Mouse (Mus musculus) neural tube, embryonic 11.5 days (tissue): ENCODE results near the gene Mtf1. TPM values are rescaled to one million over a fixed set of nuclear protein-coding genes. Genes with fewer than 3 reads are reported as not detected.

Experiments
- ATAC-seq: fragments of 200-750 bp; cut with Nextera tagmentation; 2 replicates; pipeline ENCODE4 v1.8.0; 2017; ENCODE audit warnings: moderate number of reproducible peaks, mild to moderate bottlenecking, moderate TSS enrichment, moderate library complexity; ENCODE audit not compliant: insufficient read depth, low FRiP score, low TSS enrichment
- DNase-seq: peaks from one replicate; pipeline ENCODE4 v3.0.0-alpha.2; 2015; ENCODE audit warnings: low spot score
- H3K27ac ChIP-seq: fragments of 300-500 bp; sonication (generic); 2 replicates; pipeline ENCODE4 v1.5.1; 2014; ENCODE audit warnings: low read depth, mild to moderate bottlenecking, low read length
- H3K27me3 ChIP-seq: fragments of 300-500 bp; sonication (generic); 2 replicates; pipeline ENCODE4 v1.6.1; 2014; ENCODE audit warnings: mild to moderate bottlenecking, low read length, mixed read lengths; ENCODE audit not compliant: control insufficient read depth, insufficient read depth
- H3K36me3 ChIP-seq: fragments of 300-500 bp; sonication (generic); 2 replicates; pipeline ENCODE4 v1.6.1; 2014; ENCODE audit warnings: mild to moderate bottlenecking, low read length, moderate library complexity, mixed read lengths; ENCODE audit not compliant: control insufficient read depth, insufficient read depth
- H3K4me1 ChIP-seq: fragments of 300-500 bp; sonication (generic); 2 replicates; pipeline ENCODE4 v1.6.1; 2014; ENCODE audit warnings: low read length, mixed read lengths; ENCODE audit not compliant: control insufficient read depth, insufficient read depth
- H3K4me2 ChIP-seq: fragments of 300-500 bp; sonication (generic); 2 replicates; pipeline ENCODE4 v1.6.1; 2014; ENCODE audit warnings: low read depth, mild to moderate bottlenecking, moderate library complexity
- H3K4me3 ChIP-seq: fragments of 300-500 bp; sonication (generic); 2 replicates; pipeline ENCODE4 v1.5.1; 2014; ENCODE audit warnings: low read depth, low read length
- H3K9ac ChIP-seq: fragments of 300-500 bp; sonication (generic); 2 replicates; pipeline ENCODE4 v1.6.1; 2014; ENCODE audit warnings: mild to moderate bottlenecking, low read length
- H3K9me3 ChIP-seq: fragments of 300-500 bp; sonication (generic); 2 replicates; pipeline ENCODE4 v1.6.1; 2016; ENCODE audit warnings: low read length; ENCODE audit not compliant: control insufficient read depth
- WGBS: fragments of 180-500 bp; shearing (Covaris S2); extraction: QIAGEN DNeasy Blood & Tissue Kit; methylation state at CpG from one replicate; pipeline ENCODE4 v1.1.7; 2014; 5-methylcytosine and 5-hydroxymethylcytosine counted together
- polyA plus RNA-seq: library from polyadenylated mRNA; unstranded; fragments of >200 nt; fragmentation: Nextera tagmentation; extraction: Ambion mirVana; gene quantifications from 2 replicates; pipeline ENCODE4 v1.2.1, GENCODE M21; 2014

The Mtf1 gene
- polyA plus RNA-seq, 1 experiment from 2014 or later: 15.3 TPM

GRCm38 (mm10) chr4:124768963-124769591 lies 32.8 kb upstream of the Mtf1 start:
- DNase-seq: no peak
- no peaks in the 10 kb centered on the region for H3K27me3 ChIP-seq
- WGBS: 90% methylated on average over 13 of the region's 13 CpGs

GRCm38 (mm10) chr4:124770624-124771023 lies 31.3 kb upstream of the Mtf1 start:
- ATAC-seq (no peak), DNase-seq (no peak)
- H3K9me3 ChIP-seq: no peaks in the 10 kb centered on the region
- no peak overlapping the region for H3K4me3 ChIP-seq
- no peaks in the 10 kb centered on the region for H3K4me1 ChIP-seq
- H3K9ac ChIP-seq: no peak overlapping the region
- no peaks in the 10 kb centered on the region for H3K36me3 ChIP-seq
- H3K27ac ChIP-seq: no peak overlapping the region
- H3K4me2 ChIP-seq: no peak overlapping the region
- H3K27me3 ChIP-seq: no peaks in the 10 kb centered on the region
- WGBS: 79% methylated on average over 5 of the region's 5 CpGs

More at GRCm38 (mm10) chr4:124768963-124769591, 32.8 kb upstream of the Mtf1 start:
- H3K4me3 ChIP-seq: no peak overlapping the region
- no peak overlapping the region for H3K9ac ChIP-seq
- no peak overlapping the region for H3K27ac ChIP-seq
- ATAC-seq: no peak
- H3K4me1 ChIP-seq: no peaks in the 10 kb centered on the region
- no peak overlapping the region for H3K4me2 ChIP-seq
- H3K9me3 ChIP-seq: no peaks in the 10 kb centered on the region
- no peaks in the 10 kb centered on the region for H3K36me3 ChIP-seq

- ATAC-seq: no peak
- H3K4me2 ChIP-seq: no peak overlapping the region
- H3K4me1 ChIP-seq: no peaks in the 10 kb centered on the region
- WGBS: 74% methylated on average over 4 of the region's 4 CpGs
- no peaks in the 10 kb centered on the region for H3K9me3 ChIP-seq
- H3K27ac ChIP-seq: no peak overlapping the region
- H3K4me3 ChIP-seq: no peak overlapping the region
- H3K36me3 ChIP-seq: no peaks in the 10 kb centered on the region
- H3K9ac ChIP-seq: no peak overlapping the region
- H3K27me3 ChIP-seq: no peaks in the 10 kb centered on the region
- no peak for DNase-seq
These were observed 29.8 kb upstream of the Mtf1 start for GRCm38 (mm10) chr4:124772125-124772524.

GRCm38 (mm10) chr4:124773449-124773848 lies 28.5 kb upstream of the Mtf1 start:
- H3K27ac ChIP-seq: no peak overlapping the region

GRCm38 (mm10) chr4:124773995-124774394 lies 27.9 kb upstream of the Mtf1 start:
- WGBS: 93% methylated on average over 6 of the region's 6 CpGs
- Histone ChIP-seq H3K36me3 (no peaks in the 10 kb centered on the region; the same call in 1 of the 2 replicates), H3K4me3 (no peak overlapping the region), H3K9me3 (no peaks in the 10 kb centered on the region), H3K9ac (no peak overlapping the region), H3K4me2 (no peak overlapping the region), H3K27me3 (no peaks in the 10 kb centered on the region), H3K27ac (no peak overlapping the region), H3K4me1 (no peaks in the 10 kb centered on the region)
- ATAC-seq (no peak), DNase-seq (no peak)

More at GRCm38 (mm10) chr4:124773449-124773848, 28.5 kb upstream of the Mtf1 start:
- ATAC-seq (no peak), DNase-seq (no peak)
- H3K4me1 ChIP-seq: no peaks in the 10 kb centered on the region
- H3K27me3 ChIP-seq: no peaks in the 10 kb centered on the region
- H3K9me3 ChIP-seq: no peaks in the 10 kb centered on the region
- no peak overlapping the region for H3K4me2 ChIP-seq
- no peaks in the 10 kb centered on the region; the same call in 1 of the 2 replicates for H3K36me3 ChIP-seq
- H3K9ac ChIP-seq: no peak overlapping the region
- WGBS: 83% methylated on average over 2 of the region's 2 CpGs
- no peak overlapping the region for H3K4me3 ChIP-seq

GRCm38 (mm10) chr4:124774429-124774828 lies 27.5 kb upstream of the Mtf1 start:
- no peak overlapping the region for H3K27ac ChIP-seq
- ATAC-seq: no peak
- no peaks in the 10 kb centered on the region for H3K27me3 ChIP-seq
- H3K4me3 ChIP-seq: no peak overlapping the region
- DNase-seq: no peak
- no peak overlapping the region for H3K9ac ChIP-seq
- H3K4me2 ChIP-seq: no peak overlapping the region
- no peaks in the 10 kb centered on the region; the same call in 1 of the 2 replicates for H3K36me3 ChIP-seq
- 80% methylated on average over 2 of the region's 2 CpGs for WGBS
- H3K4me1 ChIP-seq: no peaks in the 10 kb centered on the region
- H3K9me3 ChIP-seq: no peaks in the 10 kb centered on the region

- no peak overlapping the region for H3K27ac ChIP-seq
- H3K36me3 ChIP-seq: peaks cover 4% of the 10 kb centered on the region; the same call in 1 of the 2 replicates
- no peak overlapping the region for H3K9ac ChIP-seq
- no peaks in the 10 kb centered on the region for H3K27me3 ChIP-seq
- no peak for ATAC-seq
- no peak overlapping the region for H3K4me3 ChIP-seq
- WGBS: 89% methylated on average over 7 of the region's 7 CpGs
- no peaks in the 10 kb centered on the region for H3K4me1 ChIP-seq
- no peak overlapping the region for H3K4me2 ChIP-seq
- DNase-seq: no peak
- no peaks in the 10 kb centered on the region for H3K9me3 ChIP-seq
These were observed 20.5 kb upstream of the Mtf1 start for GRCm38 (mm10) chr4:124781361-124781760.

- DNase-seq (no peak), ATAC-seq (no peak)
- H3K4me3 ChIP-seq: no peak overlapping the region
- H3K4me1 ChIP-seq: no peaks in the 10 kb centered on the region
- H3K27ac ChIP-seq: no peak overlapping the region
- peaks cover 6% of the 10 kb centered on the region; the same call in 1 of the 2 replicates for H3K36me3 ChIP-seq
- H3K4me2 ChIP-seq: no peak overlapping the region
- H3K9me3 ChIP-seq: no peaks in the 10 kb centered on the region
- H3K27me3 ChIP-seq: no peaks in the 10 kb centered on the region
- 94% methylated on average over 8 of the region's 8 CpGs for WGBS
- no peak overlapping the region for H3K9ac ChIP-seq
These were observed 19.5 kb upstream of the Mtf1 start for GRCm38 (mm10) chr4:124782395-124782794.

GRCm38 (mm10) chr4:124783937-124784336 lies 18.0 kb upstream of the Mtf1 start:
- Histone ChIP-seq H3K27ac (no peak overlapping the region), H3K4me3 (no peak overlapping the region), H3K27me3 (no peaks in the 10 kb centered on the region), H3K9me3 (no peaks in the 10 kb centered on the region), H3K4me2 (no peak overlapping the region), H3K9ac (no peak overlapping the region), H3K36me3 (peaks cover 6% of the 10 kb centered on the region), H3K4me1 (no peaks in the 10 kb centered on the region)
- no peak for DNase-seq
- ATAC-seq: no peak
- 90% methylated on average over 8 of the region's 8 CpGs for WGBS
